Mouse (Mus musculus): Measurements from ENCODE around the gene Cnn2. TPM values are rescaled to one million over a fixed set of nuclear protein-coding genes. Genes with fewer than 3 reads are reported as not detected.
A peak's percentile ranks its signal among the peaks of the same experiment; 100 is the strongest.
"Not testable (repeated sequence)": the region's sequence is repeated elsewhere in the genome, so short reads cannot be mapped to it uniquely, and the experiment has no call there.

The Cnn2 gene
- polyA plus RNA-seq, 1 experiment from 2014 or later, result 223 TPM

DNA sequence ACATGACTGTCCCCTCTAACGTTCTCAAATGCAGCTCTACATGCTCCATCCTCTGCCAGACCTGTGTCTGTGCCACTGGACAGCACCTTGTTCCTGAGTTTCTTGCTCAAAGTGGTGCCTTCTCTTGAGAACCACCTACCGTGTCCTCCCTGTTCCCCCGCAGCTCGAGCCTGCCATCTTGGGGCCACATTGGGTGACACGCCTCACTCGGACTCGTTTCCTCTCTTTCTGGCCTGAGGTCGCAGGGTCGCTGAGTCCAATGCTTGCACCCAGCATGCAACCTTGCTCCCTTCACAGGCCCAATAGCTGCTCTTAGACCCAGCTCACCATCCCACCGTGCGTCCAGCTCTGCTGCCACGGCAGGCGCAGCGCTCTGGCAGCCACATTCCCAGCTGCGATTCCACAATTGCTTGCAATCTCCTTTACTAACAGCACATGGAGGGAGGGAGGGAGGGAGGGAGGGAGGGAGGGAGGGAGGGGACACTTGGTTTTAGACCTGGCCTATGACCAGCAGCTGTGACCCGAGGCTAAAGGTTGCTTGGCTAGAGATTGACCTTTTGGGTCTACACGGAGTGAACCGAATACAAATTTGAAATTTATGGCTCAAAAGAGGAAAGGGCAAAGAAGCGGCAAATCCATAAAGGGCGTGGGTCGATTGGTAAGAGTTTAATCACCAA, 30.1 kb upstream of the Cnn2 start:
- 11% methylated on average over 21 of the region's 21 CpGs for WGBS
- peaks cover 32% of the 10 kb centered on the region for H3K36me3 ChIP-seq
- H3K4me1 ChIP-seq (replicated peaks), result peaks cover 43% of the 10 kb centered on the region
- H3K27me3 ChIP-seq (ENCODE audit: insufficient read depth, poor library complexity, severe bottlenecking), result peaks cover 38% of the 10 kb centered on the region
- peak; percentile 84 for DNase-seq (ENCODE audit: low spot score)
- no peaks in the 10 kb centered on the region for H3K9me3 ChIP-seq
- peak overlapping the region; percentile 30 for H3K4me3 ChIP-seq
- H3K27ac ChIP-seq, result peak overlapping the region; percentile 60; the same call in 1 of the 2 replicates

DNA sequence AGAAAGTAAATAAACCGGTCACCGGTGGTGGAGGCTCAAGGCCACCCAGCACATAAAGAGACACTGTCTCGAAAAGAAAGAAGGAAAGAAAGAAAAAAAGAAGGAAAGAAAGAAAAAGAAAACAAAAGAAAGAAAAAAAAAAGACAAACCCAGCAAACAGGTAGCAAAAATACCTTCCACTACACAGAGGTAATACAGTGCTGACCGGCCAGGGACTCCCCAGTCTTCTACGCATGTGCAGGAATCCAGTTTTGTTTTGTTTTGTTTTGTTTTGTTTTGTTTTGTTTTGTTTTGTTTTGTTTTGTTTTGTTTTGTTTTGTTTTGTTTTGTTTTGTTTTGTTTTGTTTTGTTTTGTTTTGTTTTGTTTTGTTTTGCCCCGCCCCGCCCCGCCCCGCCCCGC, 29.0 kb upstream of the Cnn2 start:
- Histone ChIP-seq H3K4me1 (replicated peaks) (peaks cover 39% of the 10 kb centered on the region), H3K4me3 (peak overlapping the region; percentile 98), H3K27me3 (ENCODE audit: insufficient read depth, poor library complexity, severe bottlenecking) (peaks cover 27% of the 10 kb centered on the region), H3K36me3 (peaks cover 34% of the 10 kb centered on the region)
- DNase-seq (ENCODE audit: low spot score); H3K9me3 ChIP-seq; H3K27ac ChIP-seq: not testable (repeated sequence)
- WGBS, result 38% methylated on average over 10 of the region's 10 CpGs

DNA sequence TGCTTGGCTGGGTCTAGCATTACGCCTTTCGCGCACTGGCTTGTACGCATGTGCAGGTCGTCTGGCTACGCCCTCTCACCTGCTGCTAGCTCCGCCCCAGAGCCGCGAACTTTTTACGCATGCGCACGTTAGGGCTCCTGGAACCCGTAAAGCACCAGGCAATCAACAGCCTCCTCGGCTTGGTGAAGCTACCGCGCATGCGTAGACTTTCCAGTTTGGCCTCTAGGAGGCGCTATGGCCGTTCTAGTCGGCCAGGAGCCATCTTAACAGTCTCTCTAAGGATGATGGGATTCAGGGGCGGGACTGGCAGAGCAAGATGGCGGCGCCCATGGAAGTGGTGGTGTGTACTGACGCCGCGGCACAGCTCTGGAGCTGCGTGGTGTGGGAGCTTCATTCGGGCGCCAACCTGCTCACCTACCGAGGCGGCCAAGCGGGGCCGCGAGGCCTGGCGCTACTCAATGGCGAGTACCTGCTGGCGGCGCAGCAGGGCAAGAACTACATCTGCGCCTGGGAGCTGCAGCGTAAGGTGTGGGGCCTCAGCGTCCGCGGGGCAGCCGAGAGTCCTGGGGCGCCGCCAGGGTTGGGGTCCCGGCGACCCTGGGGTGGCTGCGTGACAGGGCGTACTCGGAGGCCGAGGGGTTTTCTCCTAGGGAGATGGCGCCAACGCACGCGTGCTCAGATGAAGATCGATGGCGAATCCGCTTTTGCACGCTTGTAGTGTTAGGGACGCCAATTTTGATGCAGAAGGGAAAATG, 28.4 kb upstream of the Cnn2 start, which contains the start of gene Wdr18:
TSS of gene Wdr18 (plus strand) at position 306 of the 755 bp plus-strand sequence.
- Histone ChIP-seq H3K9me3 (no peaks in the 10 kb centered on the region), H3K4me1 (replicated peaks) (peaks cover 39% of the 10 kb centered on the region), H3K36me3 (peaks cover 40% of the 10 kb centered on the region), H3K27me3 (ENCODE audit: insufficient read depth, poor library complexity, severe bottlenecking) (peaks cover 22% of the 10 kb centered on the region), H3K4me3 (peak within 1 kb of the TSS; percentile 98), H3K27ac (peak within 1 kb of the TSS; percentile 91)
- under 1% methylated on average over 61 of the region's 61 CpGs for WGBS
- DNase-seq (ENCODE audit: low spot score), result peak; percentile 100

DNA sequence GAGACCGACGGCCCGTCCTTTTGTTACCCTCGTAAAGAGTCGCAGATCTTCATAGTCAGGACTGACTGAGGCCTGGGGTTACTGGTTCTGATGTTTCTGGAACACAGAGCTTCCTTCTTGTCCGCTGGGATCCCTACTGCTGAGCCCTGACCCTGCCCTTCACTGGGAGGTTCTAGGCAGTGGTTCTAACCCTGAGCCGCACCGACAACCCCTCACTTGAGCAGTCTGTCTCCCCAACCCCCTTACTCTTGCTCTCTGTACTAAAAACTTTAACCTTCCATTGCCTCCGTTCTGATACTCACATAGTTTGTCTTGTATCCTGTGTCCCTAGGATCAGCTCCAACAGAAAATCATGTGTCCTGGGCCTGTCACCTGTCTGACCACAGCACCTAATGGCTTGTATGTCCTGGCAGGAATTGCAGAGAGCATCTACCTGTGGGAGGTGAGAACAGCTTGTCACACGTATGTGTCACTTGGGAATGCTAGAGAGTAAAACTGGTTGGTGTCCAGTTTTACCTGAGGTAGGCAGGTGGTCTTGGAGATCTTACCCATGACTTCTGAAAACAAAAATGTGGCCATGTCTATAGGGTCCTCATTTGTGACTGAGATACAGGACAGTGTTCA, 27.6 kb upstream of the Cnn2 start:
- peaks cover 33% of the 10 kb centered on the region for H3K4me1 ChIP-seq (replicated peaks)
- H3K36me3 ChIP-seq, result peaks cover 48% of the 10 kb centered on the region
- H3K9me3 ChIP-seq, result no peaks in the 10 kb centered on the region
- peak overlapping the region; percentile 91 for H3K27ac ChIP-seq
- peak overlapping the region; percentile 98 for H3K4me3 ChIP-seq
- H3K27me3 ChIP-seq (ENCODE audit: insufficient read depth, poor library complexity, severe bottlenecking), result peaks cover 15% of the 10 kb centered on the region
- no peak for DNase-seq (ENCODE audit: low spot score)
- 17% methylated on average over 10 of the region's 10 CpGs for WGBS

DNA sequence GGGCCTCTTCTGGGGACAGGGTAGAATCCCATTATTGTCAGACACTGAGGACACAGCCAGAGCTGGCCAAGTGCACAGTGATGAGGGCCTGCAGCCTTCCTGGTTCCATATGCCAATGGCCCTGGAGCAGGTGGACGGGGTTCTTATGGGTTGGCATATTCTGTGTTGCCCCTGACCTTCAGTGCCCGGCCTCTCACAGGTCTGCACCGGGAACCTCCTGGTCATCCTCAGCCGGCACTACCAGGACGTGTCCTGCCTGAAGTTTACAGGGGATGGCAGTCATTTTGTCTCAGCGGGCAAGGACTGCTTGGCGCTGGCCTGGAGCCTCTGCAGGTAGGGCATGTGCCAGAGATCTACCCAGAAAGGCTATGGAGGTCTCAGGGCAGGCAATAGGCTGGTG, 23.7 kb upstream of the Cnn2 start:
- no peak for DNase-seq (ENCODE audit: low spot score)
- Histone ChIP-seq H3K27ac (no peak overlapping the region), H3K4me1 (replicated peaks) (peaks cover 10% of the 10 kb centered on the region), H3K27me3 (ENCODE audit: insufficient read depth, poor library complexity, severe bottlenecking) (peaks cover 20% of the 10 kb centered on the region), H3K36me3 (peaks cover 77% of the 10 kb centered on the region), H3K9me3 (no peaks in the 10 kb centered on the region), H3K4me3 (no peak overlapping the region)
- WGBS, result 97% methylated on average over 7 of the region's 7 CpGs

DNA sequence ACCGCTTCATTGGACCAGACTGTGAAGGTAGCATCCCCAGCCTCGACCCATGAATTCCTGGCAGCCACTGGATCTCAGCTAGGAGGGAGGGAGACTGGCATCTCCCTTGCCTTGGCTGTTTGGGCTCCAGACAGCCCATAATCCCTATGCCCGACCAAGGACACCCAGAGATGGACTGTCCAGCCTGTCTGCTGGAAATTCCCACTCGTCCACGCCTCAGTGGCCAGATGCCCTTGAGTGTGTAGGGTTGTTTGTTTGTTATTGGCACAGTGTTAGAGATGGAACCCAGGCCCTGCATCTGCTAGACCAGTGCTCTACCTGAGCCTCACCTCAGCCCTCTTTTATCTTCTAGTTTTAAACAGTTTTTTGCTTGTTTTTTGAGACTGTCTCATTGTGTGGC, 23.1 kb upstream of the Cnn2 start:
- H3K36me3 ChIP-seq, result peaks cover 77% of the 10 kb centered on the region
- 85% methylated on average over 5 of the region's 5 CpGs for WGBS
- H3K4me1 ChIP-seq (replicated peaks), result peaks cover 9% of the 10 kb centered on the region

DNA sequence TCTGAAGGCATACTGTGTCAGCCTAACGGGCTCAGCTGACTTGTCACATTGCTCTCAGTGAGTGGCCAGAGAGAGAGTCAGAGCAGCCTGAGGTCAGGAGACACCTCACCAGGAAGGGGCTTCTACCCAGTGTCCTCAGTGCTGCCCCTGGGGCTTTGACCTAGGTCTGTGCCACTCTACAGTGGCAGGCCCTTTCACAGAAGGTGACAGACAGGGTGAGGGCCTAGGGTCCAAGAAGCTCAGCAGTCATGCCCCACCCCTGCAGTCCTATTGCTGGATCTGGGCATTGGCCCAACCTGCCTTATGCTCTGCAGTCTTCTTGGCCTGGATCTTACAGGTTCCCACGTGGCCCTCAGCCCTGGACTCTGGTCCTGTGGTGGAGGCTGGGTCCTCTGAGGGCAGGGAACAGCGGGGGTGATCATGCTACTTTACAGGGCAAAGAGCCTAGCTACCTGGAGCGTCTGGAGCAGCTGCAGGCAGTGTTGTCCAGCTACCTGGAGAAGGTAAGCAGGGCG, 21.4 kb upstream of the Cnn2 start:
- Histone ChIP-seq H3K4me1 (replicated peaks) (peaks cover 10% of the 10 kb centered on the region), H3K9me3 (no peaks in the 10 kb centered on the region), H3K4me3 (peak overlapping the region; percentile 14; the same call in 1 of the 2 replicates), H3K27ac (no peak overlapping the region), H3K27me3 (ENCODE audit: insufficient read depth, poor library complexity, severe bottlenecking) (peaks cover 42% of the 10 kb centered on the region), H3K36me3 (peaks cover 67% of the 10 kb centered on the region)
- no peak for DNase-seq (ENCODE audit: low spot score)
- WGBS, result 93% methylated on average over 5 of the region's 5 CpGs

More for the DNA sequence above, 23.1 kb upstream of the Cnn2 start:
- Histone ChIP-seq H3K4me3 (no peak overlapping the region), H3K27me3 (ENCODE audit: insufficient read depth, poor library complexity, severe bottlenecking) (peaks cover 26% of the 10 kb centered on the region), H3K9me3 (no peaks in the 10 kb centered on the region), H3K27ac (no peak overlapping the region)
- no peak for DNase-seq (ENCODE audit: low spot score)

DNA sequence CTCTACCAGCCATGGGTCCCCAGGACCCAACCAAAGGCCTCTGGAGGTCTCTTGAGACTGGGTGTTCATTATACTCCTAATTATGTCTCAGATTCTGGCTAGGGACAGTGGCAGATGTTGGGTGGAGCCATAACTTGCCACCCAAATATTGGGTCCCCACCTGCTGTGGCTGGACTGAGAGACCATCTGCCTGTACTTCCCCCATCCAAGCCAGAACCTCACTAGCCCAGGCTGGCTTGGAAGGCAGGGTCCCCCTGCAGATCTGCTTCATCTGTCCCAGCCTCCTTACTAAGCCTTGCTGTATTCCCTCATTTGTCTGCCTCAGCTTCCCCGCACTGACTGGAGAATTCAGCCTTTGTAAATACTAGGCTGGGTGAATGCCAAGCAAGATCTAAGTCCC, 20.2 kb upstream of the Cnn2 start:
- 98% methylated on average over 1 of the region's 1 CpGs for WGBS
- DNase-seq (ENCODE audit: low spot score), result no peak
- peaks cover 10% of the 10 kb centered on the region for H3K4me1 ChIP-seq (replicated peaks)
- no peak overlapping the region for H3K4me3 ChIP-seq
- H3K27ac ChIP-seq, result no peak overlapping the region
- H3K36me3 ChIP-seq, result peaks cover 55% of the 10 kb centered on the region
- no peaks in the 10 kb centered on the region for H3K9me3 ChIP-seq
- H3K27me3 ChIP-seq (ENCODE audit: insufficient read depth, poor library complexity, severe bottlenecking), result peaks cover 54% of the 10 kb centered on the region

DNA sequence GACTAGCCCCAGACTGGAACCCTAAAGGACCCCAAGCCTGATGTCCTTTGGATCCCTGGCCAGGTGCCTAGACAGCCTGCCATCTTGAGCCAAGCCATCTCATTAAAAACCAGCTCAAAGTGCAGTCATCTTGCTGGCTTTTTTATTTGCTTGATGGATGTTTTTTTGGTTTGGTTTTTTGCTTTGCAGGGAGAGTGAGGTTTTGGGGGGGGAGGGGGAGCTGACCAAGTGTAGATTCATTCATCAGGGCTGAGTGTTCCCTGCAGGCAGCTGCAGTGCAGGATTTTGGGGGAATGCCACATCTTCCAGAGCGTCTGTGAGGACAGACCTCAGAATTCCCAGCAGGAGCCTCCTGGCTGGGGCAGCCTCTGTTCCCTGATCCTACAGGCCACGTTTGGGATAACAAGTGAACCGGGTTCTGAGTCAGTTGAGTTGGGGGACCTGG, 19.2 kb upstream of the Cnn2 start:
- 11% methylated on average over 3 of the region's 3 CpGs for WGBS
- Histone ChIP-seq H3K9me3 (no peaks in the 10 kb centered on the region), H3K27me3 (ENCODE audit: insufficient read depth, poor library complexity, severe bottlenecking) (peaks cover 64% of the 10 kb centered on the region), H3K36me3 (peaks cover 52% of the 10 kb centered on the region), H3K4me1 (replicated peaks) (peaks cover 10% of the 10 kb centered on the region), H3K4me3 (no peak overlapping the region), H3K27ac (no peak overlapping the region)
- DNase-seq (ENCODE audit: low spot score), result no peak

DNA sequence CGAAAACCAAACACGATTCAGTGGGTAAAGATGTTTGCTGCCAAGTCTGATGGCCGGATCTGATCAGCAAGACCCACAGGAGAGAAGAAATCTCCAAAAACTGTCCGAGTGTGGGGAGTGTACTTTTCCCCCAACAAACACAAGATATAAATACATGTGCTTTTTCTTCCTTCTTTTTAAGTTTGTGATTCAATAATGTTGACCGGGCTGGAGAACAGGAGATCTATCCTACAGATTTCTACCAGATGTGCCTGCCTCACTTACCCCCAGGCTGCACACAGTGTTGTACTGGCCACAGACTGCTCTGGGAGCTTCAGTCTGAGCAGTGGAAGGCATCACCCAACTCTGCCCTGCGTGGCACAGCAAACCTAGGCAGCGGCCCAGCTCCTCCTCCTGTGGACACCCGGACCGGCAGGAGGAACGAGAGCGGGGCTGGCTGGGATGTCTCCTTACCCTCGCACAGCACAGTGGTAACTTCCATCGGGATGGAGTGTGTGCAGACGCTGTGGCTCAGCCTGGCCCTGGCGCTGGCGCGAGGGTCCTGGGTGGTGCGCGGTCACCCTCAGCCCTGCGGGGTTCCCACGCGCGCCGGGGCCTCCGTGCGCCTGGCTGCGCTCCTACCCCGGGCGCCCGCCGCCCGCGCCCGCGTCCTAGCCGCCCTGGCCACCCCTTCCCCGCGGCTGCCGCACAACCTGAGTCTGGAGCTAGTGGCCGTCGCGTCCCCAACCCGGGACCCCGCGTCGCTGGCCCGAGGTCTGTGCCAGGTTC, 17.8 kb upstream of the Cnn2 start, which contains the start of gene Grin3b:
TSS of gene Grin3b (plus strand) at position 301 of the 768 bp plus-strand sequence.
- peaks cover 66% of the 10 kb centered on the region for H3K27me3 ChIP-seq (ENCODE audit: insufficient read depth, poor library complexity, severe bottlenecking)
- DNase-seq (ENCODE audit: low spot score), result no peak
- H3K27ac ChIP-seq, result peak within 1 kb of the TSS; percentile 35; the same call in 1 of the 2 replicates
- WGBS, result 8% methylated on average over 47 of the region's 47 CpGs
- H3K9me3 ChIP-seq, result no peaks in the 10 kb centered on the region
- H3K4me1 ChIP-seq (replicated peaks), result peaks cover 10% of the 10 kb centered on the region
- peak within 1 kb of the TSS; percentile 46 for H3K4me3 ChIP-seq
- H3K36me3 ChIP-seq, result peaks cover 50% of the 10 kb centered on the region

DNA sequence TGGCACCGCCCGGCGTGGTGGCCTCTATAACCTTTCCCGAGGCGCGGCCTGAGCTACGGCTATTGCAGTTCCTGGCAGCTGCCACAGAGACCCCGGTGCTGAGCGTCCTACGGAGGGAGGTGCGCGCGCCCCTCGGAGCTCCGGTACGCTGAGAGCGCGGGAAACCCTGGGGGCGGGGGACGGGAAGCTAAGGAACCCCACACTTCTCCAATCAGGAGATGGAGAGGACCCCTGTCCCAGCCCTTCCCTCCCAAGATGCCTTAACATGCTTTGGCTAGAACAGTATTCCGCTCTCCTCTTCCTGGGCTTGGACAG, 17.2 kb upstream of the Cnn2 start:
- H3K27me3 ChIP-seq (ENCODE audit: insufficient read depth, poor library complexity, severe bottlenecking), result peaks cover 66% of the 10 kb centered on the region
- peaks cover 10% of the 10 kb centered on the region for H3K4me1 ChIP-seq (replicated peaks)
- peak; percentile 43 for DNase-seq (ENCODE audit: low spot score)
- 4% methylated on average over 21 of the region's 21 CpGs for WGBS
- H3K9me3 ChIP-seq, result no peaks in the 10 kb centered on the region
- H3K36me3 ChIP-seq, result peaks cover 50% of the 10 kb centered on the region
- peak overlapping the region; percentile 46 for H3K4me3 ChIP-seq
- peak overlapping the region; percentile 35; the same call in 1 of the 2 replicates for H3K27ac ChIP-seq

DNA sequence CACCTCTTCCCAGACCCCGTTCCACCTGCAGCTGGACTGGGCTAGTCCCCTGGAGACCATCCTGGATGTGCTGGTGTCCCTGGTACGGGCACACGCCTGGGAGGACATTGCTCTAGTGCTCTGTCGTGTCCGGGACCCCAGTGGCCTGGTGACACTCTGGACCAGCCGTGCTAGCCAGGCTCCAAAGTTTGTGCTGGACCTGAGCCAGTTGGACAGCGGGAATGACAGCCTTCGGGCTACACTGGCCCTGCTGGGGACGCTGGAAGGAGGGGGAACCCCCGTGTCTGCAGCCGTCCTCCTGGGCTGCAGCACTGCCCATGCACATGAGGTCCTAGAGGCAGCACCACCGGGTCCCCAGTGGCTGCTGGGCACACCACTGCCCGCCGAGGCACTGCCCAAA, 15.6 kb upstream of the Cnn2 start:
- 71% methylated on average over 14 of the region's 14 CpGs for WGBS
- peaks cover 79% of the 10 kb centered on the region for H3K27me3 ChIP-seq (ENCODE audit: insufficient read depth, poor library complexity, severe bottlenecking)

More for the DNA sequence above, 15.6 kb upstream of the Cnn2 start:
- no peak overlapping the region for H3K27ac ChIP-seq
- peaks cover 50% of the 10 kb centered on the region for H3K36me3 ChIP-seq
- peaks cover 13% of the 10 kb centered on the region for H3K4me1 ChIP-seq (replicated peaks)
- H3K4me3 ChIP-seq, result peak overlapping the region; percentile 0; the same call in 1 of the 2 replicates
- H3K9me3 ChIP-seq, result 0 out of 2 replicates have a peak, but pooled peaks cover 9% of the 10 kb centered on the region
- no peak for DNase-seq (ENCODE audit: low spot score)

All from hindbrain, embryonic 10.5 days (tissue).